Mouse (Mus musculus) adrenal gland, postnatal 25 days (tissue): ENCODE results near the gene Klhl18. TPM values are rescaled to one million over a fixed set of nuclear protein-coding genes. Genes with fewer than 3 reads are reported as not detected.

Experiments used
- total RNA-seq: library from RNA; stranded (reverse); gene quantifications from 2 replicates; pipeline ENCODE4 v1.2.3, GENCODE M21; 2021

Gene Klhl18
- total RNA-seq, 1 experiment from 2014 or later, result 12.1 TPM

Other genes starting within 250 kb of the Klhl18 start
- 23.1 and 26.6 TPM in 2 replicates for gene Cspg5, start 232.9 kb downstream of the Klhl18 start, total RNA-seq
- gene Elp6, start 171.5 kb downstream of the Klhl18 start, total RNA-seq, result 8.1 and 10.1 TPM in 2 replicates
- gene Scap, start 143.4 kb downstream of the Klhl18 start, total RNA-seq, result 92.5 and 151 TPM in 2 replicates
- gene Ptpn23, start 68.5 kb downstream of the Klhl18 start, total RNA-seq, result 72.2 and 89.7 TPM in 2 replicates
- not detected in 2 replicates for gene Ngp, start 56.9 kb downstream of the Klhl18 start, total RNA-seq
- 0.71 and 1.2 TPM in 2 replicates for gene Kif9, start 264 bp upstream of the Klhl18 start, total RNA-seq
- 93.7 and 94.5 TPM in 2 replicates for gene Setd2, start 55.9 kb upstream of the Klhl18 start, total RNA-seq
- gene Nradd, start 147.8 kb upstream of the Klhl18 start, total RNA-seq, result 18.5 and 20.9 TPM in 2 replicates
- 7.9 and 10.1 TPM in 2 replicates for gene Nbeal2, start 177.5 kb upstream of the Klhl18 start, total RNA-seq
- 64.0 and 69.5 TPM in 2 replicates for gene Ccdc12, start 179.8 kb upstream of the Klhl18 start, total RNA-seq